Mouse (Mus musculus) activated CD4-positive, CD25-positive, alpha-beta regulatory T cell, adult 4 months (primary cell): Measurements from ENCODE around the gene Serpina3c. TPM values are rescaled to one million over a fixed set of nuclear protein-coding genes. Genes with fewer than 3 reads are reported as not detected.
"Not testable (repeated sequence)": the region's sequence is repeated elsewhere in the genome, so short reads cannot be mapped to it uniquely, and the experiment has no call there.

Experiments used
- ATAC-seq: one replicate; pipeline ENCODE4 v1.8.0; 2017
- polyA plus RNA-seq, 2 experiments: library from polyadenylated mRNA; unstranded; fragments of 100-300 nt; shearing (Covaris generic); gene quantifications; one replicate each; pipeline ENCODE4 v1.2.1; 2017

Serpina3c gene
- polyA plus RNA-seq = not detected

DNA sequence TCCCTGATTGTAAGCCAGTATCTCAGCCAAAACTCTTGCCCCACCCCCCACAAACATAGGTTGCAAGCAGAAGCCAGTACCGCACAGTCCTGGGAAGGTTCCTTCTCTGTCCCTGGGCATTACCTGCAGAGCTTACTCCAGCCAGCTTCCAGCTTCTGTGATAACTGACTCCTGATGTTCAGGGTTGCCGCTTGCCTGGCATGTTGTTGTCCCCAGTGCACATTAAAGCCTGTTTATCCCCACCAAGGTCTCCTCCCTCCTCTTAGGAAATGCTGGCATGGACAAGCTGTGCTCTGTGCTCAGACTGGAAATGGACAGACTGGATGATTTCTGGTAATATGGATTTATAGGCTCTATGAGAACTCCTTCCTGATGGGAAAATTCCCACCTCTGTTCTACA, at the start of gene Serpina3c:
Gene Serpina3c, minus strand, starts transcription at position 215 of the 400 bp plus-strand sequence.
- ATAC-seq = no peak

DNA sequence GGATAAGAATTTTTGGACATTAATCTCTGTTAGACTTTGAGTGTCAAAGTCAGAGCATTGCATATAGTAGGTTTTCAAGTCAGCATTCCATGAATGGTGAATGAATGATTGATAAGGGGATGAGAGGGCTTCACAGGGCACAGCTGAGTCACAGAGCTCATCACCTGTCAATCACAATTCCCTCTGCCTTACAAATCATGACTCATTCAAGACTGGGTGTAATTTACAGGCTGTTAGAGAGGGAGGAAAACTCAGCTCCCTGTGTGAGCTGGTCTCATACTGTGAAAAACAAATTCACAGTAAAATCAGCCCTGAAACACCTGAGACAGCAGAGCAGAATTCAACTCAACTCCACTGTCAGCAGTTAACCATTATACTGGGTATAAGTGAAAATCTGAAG, 37.2 kb upstream of the Serpina3c start:
- no peak for ATAC-seq

DNA sequence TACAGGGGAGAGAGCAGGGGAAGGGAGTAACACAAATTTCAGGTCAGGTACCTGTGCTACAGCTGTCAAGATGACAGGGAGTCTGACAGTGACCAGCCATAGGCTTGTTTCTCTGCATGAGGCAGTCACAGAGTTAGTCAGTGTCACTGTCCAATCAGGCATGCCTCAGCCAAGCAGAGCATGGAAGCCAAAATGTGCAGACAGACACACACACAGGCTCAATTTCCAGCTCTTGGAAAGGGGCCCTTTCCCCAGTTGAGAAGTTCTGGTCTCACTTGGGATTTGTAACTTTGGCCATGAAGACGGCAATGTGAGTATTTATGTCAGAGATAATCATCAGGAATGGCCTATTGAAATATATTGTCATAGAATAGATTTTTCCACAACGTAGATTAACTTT, 35.6 kb upstream of the Serpina3c start:
- ATAC-seq = no peak

DNA sequence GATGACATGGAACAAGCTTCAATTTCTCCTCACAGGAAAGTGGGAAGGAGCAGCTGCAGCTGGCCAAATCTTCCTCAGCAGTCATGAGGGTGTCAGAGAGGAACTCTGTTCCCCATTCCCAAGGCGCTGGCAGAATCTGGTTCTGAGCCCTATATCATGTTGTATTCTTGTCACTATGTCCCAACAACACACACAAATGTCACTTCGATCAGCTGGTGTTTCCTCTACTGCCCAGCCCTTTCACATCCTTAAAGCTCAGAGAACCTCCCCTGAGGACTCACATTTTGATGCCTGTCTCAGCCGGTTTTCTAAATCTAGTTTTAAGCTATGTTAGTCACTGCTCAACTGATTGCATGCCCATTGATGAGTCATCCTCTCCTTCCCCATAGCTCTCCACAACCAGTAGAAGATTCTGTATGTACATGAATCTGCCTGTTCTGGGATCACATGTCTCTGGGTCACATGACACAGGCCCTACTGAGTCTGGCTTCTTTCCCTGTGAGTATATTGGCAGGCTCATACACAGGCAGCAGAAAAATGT, 32.4 kb upstream of the Serpina3c start:
- ATAC-seq = no peak

DNA sequence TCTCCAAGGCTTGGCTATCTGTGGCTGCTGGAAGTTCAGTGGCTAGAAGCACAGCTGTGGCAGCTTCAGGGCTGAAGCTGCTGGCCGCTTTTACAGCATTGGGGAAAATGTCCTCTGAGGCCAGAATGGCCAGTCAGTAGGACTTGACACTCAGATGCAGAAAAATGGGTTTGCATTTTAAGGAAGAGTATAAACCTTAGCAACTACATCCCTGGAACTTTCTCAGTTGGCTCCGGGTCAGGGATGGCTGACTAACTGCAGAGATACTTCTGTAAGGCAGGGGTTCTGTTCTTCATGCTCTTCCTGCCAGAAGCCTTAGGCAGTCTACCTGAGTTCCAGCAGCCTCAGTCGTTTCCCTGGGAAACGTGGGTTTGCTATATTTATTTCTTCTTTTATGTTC, 31.4 kb upstream of the Serpina3c start:
- ATAC-seq = no peak

DNA sequence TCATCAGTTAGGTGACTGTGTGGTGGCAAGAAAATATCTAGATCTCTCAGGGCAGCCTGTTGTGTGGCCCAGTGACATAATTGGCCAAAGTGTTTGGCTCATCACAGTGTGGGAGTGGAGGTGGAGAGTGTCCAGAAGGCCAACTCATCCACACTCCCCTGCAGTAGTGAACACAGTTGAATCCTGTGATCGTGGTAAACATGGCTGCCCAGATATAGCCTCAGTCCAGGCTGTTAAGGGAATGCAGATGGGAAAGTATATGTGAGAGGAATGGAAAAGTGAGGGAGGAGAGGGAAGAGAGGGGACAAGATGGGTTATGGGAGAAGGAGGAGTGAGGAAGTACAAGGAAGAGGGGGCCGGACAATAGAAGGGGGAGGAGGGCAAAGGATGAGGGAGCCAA, 25.3 kb upstream of the Serpina3c start:
- ATAC-seq = no peak

DNA sequence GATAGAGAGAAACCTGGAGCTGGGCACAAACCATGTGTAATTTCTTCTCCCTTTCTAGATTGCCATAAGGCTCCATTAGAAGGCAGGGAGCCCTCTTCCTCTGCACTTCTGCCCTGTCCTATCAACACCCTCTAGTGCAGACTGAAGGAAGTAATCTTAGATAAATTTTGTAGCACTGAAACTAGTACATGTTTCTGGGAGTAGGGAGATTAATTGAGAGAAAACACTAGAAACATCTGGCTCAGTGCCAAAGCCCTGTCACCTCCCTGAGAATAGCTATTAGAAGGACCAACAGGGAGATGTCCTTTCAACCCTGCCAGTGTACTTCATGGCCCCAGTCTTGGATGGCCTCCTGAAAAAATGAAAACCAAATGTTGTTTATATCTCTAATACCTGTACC, 24.9 kb upstream of the Serpina3c start:
- ATAC-seq = no peak

DNA sequence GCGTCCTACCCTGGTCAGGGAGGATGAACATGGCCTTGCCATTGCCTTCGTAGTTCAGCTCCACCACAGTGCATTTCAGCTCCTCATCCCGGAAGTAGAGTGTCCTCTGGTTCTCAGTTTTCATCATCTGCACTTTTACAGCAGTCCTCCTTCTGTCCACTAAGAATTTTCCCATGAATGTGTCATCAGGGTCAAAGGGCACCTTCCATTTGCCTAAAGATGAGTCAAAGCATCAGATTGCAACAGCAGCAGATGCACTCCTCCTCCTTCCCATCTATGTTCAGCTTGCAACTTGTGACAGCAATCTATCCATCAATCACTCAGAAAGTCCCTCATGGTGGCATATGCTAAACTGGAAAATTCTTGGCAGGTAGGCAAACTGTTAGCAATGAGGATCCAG, 22.0 kb upstream of the Serpina3c start:
- no peak for ATAC-seq

DNA sequence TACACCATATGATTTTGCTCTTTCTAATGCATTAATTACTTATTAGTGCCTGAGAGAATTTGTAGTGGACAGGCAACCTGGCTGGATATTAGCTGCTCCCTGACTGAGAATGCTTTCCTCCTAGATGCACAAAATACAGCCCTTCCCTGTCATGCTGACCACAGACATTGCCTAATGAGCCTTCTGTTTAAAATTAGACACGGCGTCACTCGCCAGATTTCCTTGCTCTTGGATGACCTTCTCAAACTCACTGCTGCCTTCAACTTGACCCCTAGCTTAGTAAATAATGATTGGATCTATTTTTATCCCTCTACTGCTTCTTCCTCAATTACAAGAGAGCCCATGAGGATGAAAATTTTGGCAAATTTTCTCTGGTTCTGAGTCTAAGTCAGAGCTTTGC, 21.1 kb upstream of the Serpina3c start:
- ATAC-seq = no peak

DNA sequence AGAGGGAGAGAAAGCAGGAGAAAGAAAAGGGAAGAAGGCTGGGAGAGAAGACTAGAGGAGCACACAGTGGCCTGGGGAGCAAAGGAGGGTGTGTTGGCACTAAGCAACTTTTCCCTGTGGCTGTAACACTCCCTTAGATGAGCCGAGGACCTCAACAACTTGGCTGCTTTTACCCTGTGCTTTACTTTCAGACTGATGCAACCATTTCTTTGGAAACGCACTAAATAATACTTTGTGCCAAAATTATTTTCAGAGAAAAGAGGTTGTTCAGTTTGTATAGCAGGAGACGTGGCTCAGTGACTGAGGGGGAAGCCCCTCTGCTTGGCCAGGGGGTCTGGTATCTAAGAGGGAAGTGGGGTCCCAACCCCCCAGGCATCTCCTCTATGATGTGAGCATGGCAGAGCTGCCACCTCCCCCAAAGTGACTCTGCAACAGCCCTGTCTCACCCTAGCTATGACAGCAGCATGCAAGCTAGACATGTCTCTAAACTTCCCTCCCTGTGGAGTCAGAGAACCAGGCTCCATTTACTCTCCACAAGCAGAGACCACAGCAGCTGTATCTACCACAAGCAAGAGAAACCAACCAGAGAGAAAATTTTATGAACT, 527 bp downstream of the Serpina3c start:
- no peak for ATAC-seq

DNA sequence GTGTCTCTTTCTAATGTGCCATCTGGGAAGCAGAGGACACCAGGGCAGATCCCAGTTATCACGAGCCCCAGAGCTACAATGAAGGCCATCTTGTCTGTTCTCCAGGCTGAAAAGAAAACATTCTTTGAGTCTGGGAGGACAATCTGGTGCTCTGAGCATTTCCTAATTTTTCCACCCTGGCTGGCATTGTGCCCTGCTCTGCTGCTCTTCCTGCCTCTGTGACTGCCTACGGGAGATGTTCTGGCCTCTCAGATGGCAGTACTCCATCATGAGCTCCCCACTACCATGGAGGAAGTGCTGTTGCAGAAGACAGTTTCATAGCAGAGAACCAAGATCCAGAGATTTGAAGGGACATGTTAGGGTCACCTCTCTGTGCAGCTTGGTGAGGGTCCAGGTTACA, 1.7 kb downstream of the Serpina3c start:
- no peak for ATAC-seq

DNA sequence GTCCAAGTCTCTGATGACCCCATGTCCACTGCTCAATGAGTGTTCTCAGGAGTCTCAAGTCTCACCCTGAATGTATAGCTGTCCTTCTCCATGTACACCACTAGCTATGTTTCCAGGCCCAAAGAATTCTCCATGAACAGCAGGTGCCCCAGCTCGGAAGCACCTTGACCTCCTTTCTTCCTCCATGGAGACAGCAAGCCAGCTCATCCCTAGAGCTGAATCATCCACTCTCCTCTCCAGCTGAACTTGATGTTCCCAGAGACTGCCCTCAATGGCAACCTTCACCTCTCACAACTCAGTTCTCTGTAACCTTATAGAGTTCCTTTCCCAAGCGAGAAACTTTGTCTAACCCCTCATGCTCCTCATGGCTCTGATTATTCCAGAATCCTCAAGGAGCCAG, 8.1 kb downstream of the Serpina3c start:
- no peak for ATAC-seq

DNA sequence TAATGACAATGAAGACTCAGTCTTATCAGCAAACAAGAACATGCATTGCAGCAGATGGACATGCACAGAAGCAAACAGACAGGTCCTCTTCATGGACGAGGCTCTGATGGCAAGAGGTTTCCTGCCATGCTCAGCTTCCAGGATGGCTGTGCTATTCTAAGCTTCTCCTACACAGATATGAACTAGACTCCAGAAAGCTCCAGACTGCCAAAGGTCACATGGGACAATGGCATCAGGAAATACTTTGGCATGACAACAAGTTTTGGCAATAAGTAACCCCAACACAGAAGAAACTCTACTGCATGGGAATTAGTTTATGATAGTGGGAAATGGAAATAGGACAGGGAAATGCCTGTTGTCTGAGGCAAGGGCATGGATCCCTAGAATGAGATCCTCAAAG, 10.4 kb downstream of the Serpina3c start:
- ATAC-seq = no peak

DNA sequence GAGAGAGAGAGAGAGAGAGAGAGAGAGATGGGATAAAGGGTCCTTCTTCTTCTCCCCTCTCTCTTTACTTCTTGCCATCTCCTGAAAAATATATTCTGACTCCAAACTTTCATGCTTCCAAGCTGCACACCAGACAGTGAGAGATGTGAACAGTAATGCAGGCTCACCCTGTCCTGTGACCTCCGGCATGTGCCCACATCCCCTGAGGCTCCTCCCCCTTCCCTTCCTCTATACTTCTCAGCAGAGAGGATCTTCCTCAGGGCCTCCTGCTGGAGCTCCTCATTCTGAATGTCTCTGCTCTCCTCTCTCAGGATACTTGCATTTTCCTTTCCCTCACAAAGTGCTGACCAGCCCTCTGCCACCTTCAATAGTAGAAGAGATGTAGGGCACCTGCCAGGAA, 11.2 kb downstream of the Serpina3c start:
- ATAC-seq = peak; percentile 57

DNA sequence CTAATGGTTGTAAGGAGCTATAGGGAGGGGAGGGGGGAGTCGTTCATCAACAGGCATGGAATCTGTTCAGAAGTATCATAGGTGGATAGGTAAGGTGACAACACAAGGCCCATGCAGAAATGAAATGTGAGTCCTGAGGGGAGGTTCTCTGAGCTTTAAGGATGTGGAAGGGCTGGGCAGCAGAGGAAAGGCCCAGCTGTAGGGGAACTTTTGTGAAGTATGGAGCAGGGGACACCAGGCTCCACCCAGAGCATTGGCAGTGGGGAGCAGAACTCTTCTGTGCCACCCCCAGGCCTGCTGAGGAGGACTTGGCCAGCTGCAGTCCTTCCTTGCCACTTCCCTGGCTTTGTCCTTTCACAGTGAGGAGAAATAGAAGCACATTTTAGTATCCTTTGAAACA, 12.2 kb downstream of the Serpina3c start:
- ATAC-seq = no peak

DNA sequence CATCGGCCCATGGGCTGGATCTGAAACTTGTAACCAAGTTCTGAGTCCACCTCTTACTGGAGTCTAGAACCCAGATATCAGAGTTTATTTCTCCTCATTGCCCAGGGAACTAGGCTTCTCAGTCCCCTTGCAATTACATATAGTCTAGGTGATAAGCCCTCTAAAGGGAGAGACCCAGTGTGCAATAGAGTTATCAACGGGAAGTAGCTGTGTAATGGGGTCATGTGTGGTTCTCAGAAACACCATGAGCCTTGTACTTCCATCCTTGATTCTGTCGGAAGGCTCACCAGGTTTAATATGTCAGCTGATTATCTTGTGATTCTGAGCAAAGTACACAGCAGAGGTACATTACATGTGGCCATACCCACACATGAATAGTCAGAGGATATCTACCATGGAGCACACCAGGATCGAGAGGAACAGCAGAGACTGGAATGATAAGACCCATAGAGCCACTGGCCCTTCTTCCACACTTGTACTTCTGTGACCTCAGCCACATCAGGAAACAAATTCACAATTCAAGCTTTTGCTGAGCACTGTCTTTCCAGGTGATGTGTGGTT, 13.0 kb downstream of the Serpina3c start:
- ATAC-seq = no peak

DNA sequence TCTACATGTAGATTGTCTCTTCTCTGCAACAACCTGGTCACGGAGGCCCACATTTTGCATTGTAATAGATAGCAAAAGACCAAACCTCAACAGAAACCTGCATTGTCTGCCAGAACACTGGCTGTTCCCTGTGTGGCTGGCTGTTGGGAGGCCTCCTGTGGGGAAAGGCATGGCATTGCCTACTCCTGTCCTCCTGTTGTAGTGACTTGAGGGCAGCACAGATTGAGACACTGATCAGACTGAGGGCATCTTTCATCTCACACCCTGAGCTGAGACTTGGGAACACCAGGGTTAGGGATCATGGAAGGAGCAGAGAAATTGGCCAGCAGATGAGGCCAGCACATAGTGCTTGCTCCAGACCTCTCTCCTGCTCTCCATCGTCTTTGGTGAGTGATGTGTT, 15.5 kb downstream of the Serpina3c start:
- no peak for ATAC-seq

DNA sequence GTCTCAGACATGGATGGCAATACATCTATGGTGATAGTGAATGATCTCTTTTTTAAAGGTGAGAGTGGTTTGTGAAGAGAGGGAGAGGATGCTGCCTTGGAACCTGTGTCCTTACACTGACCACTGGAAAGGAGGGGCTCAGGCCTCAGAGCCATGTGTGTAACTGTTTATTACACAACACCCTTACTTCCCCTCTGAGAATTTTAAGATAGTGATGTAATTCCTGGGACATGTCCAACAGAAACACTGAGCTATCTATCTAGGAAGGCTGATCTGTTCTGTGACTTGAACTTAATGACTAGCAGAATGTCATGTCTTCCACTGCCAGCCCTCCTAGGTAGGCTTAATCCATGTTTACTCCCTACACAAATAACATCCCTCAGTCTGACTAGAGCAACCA, 22.6 kb downstream of the Serpina3c start:
- no peak for ATAC-seq

DNA sequence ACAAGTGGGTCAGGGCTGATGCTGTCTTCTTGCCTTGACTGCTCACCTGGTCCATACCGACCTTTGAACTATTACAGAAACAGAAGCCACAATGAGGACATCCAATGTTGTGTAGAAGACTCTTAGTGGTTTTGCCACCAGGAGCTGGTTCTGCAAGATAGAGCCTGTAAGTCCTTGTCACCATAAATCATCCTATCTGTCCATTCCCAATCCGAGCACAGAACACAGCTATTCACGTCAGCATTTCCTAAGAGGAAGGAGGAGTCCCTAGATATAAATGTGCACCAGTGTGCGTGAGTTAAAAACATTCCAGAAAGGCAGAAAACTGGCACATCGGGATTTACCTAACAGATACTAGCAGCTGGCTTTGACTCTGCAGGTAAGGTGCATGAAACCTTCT, 26.0 kb downstream of the Serpina3c start, which contains the start of gene Serpina3b:
Gene Serpina3b, plus strand, starts transcription at position 301 of the 400 bp plus-strand sequence.
- no peak for ATAC-seq

DNA sequence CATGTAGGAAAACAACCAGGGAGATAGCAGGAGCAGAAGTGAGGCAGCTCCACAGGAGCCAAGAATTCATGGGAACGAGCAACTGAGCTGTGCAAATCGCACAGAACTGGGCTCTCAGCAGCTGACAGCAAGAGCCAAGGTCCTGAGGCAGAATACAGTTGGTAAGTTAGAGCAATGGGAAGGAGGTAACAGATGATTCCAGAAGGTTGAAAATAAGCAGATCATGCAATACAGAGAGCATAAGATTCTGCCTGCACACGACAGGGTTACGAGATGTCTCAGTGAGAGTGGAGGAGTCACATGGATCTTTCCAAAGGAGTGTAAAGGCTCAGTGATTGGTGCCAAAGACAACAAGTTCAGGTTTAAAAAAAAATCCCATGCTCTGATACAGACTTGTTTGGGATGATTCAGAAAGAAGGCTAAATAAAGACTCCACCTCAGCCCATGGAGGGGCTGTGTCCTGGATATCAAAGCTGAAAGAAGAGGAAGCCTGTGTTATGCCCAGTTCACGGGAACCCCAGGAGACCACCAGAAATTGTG, 28.6 kb downstream of the Serpina3c start:
- ATAC-seq = no peak

DNA sequence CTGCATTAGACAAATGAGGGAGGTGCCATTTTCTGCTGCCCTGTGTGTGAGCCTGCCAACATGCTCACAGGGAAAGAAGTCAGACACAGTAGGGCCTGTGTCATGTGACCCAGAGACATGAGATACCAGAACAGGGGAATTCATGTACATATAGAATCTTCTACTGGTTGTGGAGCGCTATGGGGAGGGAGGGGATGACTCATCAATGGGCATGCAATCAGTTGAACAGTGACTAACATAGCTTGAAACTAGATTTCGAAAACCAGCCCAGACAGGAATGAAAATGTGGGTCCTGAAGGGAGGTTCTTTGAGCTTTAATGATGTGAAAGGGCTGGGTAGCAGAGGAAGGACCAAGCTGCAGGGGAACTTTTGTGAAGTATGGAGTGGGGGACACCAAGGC, 29.7 kb downstream of the Serpina3c start:
- ATAC-seq = no peak

DNA sequence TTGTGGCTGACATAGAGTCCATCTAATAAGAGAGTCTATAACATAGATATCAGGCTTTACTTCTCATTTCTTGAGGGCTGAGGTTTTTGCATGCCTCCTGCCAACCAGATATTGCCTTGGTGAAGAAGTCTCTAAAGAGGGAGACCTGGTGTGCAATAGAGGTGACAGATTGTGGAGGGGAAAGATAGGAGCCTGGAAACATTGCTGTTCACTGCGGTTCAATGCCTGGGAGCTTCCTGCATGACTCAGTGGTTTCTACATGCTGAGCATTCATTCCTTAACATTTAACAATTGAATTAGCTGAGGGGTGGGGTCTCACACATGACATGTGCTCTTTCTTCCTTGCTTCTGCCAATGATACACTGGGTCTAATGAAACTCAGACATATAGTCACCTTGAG, 30.6 kb downstream of the Serpina3c start:
- ATAC-seq = no peak

DNA sequence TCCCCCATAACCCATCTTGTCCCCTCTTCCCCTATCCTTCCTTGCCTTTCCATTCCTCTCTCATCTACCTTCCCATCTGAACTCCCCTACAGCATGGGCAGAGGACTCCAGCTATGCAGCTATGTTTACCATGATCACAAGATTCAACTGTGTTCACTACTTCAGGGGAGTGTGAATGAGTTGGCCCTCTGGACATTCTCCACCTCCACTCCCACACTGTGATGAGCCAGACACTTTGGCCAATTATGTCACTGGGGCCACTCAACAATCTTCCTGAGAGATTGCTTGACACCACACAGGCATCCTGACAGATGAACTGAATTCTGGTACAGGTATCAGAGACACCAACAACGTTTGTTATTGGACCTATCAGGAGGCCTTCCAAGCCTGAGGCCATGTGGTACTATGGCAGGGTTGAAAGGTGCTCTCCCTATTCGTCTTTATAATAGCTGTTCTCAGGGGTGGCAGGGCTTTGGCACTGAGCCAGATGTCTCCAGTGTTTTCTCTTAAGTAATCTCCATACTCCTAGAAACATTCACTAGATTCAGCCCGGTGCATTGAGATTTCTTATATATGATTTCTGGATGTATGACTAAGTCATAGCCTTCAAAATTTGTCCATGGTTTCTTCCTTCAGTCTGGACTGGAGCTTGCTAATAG, 38.6 kb downstream of the Serpina3c start:
- no peak for ATAC-seq

DNA sequence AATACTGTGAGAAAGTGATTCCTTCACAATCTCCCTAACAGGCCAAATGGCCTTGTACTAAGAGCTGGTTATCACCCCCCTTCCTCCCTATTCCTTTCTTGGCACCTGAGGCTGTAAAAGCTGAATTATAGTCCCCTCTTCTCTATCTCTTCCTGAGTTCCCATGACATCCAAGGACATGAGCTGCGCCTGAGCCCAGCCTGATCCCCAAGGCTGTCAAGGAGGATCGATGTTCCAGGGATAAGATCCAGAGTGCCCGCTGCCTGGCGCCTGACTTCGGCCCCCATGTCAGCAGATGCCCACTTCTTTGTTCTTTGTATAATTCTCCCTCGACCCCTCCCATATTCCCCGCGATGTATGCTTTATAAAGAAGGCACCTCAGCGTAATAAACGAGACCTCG, 41.3 kb downstream of the Serpina3c start, which contains the start of gene Serpina3a:
Gene Serpina3a, plus strand, starts transcription at position 392 of the 400 bp plus-strand sequence.
- not testable (repeated sequence) for ATAC-seq
